Mouse (Mus musculus): ENCODE measurements at regions not wholly inside any gene's neighbourhood (a gene's known extent, or its start where the extent isn't known, plus 50 kb on each side); places are given as distances from the start of the nearest gene placed in this dataset.

DNA sequence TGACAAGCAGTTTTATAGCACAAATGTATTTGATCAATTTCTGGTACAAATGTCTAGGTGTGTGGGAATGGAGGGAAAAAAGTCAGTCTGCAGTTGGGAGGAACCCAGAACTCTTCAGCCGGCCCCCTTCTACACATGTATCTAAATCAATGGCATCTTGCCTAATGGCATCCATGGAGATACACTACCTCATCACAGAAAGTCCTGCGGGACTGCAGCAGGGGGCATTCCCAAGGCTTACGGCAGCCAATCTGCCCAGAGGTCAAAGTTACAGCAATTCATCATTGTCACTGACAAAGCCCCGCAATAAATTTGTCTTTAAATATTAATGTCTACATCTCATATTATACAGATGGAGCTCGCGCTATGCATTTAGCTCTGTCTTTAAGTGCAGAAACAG lies 135.7 kb upstream of the Arhgap5 start:
- DNase-seq (ENCODE audit: low spot score), result no peak

DNA sequence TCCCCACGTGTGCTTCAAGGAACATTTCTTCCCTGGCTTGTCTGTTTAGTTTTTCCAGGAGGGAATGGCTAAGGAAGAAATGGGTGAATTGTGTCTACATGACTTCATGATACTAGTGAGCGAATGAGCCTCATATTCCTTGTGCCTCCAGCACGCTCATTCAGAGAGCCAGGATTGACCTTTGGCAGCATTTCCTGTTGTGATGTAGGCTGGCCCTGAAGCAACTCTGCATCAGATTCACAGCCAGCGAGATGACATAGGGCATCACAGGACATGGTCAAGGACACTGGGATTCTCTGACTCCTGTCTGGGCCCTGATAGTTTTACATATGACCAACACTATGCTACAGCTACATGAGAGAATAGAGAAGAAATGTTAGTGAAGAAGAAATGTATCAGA lies 135.3 kb upstream of the Arhgap5 start:
- DNase-seq (ENCODE audit: low spot score), result no peak

DNA sequence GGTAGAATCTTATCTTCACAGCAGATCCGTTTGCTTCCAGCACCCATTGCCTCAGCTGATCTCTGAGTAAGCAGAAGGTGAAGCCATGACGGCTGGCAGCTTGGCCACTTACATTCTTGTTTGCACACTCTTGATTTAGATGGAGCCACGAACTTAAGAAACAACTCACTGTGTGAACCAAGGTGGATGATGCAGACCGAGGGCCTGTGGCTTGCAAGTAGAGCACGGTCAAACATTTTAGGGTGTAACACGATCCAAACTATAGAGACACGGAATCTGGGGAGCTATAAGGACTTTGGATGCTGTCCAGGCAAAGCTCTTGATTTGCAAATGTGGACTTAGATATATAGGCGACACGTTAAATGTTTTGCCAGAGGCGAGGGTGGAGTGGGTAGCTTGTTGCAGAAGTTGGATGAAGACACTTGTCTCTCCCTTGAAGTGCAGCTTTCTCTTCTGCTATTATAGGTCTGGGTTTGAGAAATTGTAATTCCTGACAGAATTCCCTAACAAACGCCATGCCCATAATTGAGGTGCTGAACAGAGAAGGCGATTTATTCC lies 133.5 kb upstream of the Arhgap5 start:
- no peak for DNase-seq (ENCODE audit: low spot score)

- no peak for DNase-seq (ENCODE audit: low spot score)
Measured at GRCm38 (mm10) chr12:52375116-52375515, 128.7 kb upstream of the Arhgap5 start.

- DNase-seq (ENCODE audit: low spot score), result no peak
Measured at GRCm38 (mm10) chr12:52376692-52377462, 126.9 kb upstream of the Arhgap5 start.

- no peak for DNase-seq (ENCODE audit: low spot score)
Measured at GRCm38 (mm10) chr12:52377463-52377848, 126.3 kb upstream of the Arhgap5 start.

DNA sequence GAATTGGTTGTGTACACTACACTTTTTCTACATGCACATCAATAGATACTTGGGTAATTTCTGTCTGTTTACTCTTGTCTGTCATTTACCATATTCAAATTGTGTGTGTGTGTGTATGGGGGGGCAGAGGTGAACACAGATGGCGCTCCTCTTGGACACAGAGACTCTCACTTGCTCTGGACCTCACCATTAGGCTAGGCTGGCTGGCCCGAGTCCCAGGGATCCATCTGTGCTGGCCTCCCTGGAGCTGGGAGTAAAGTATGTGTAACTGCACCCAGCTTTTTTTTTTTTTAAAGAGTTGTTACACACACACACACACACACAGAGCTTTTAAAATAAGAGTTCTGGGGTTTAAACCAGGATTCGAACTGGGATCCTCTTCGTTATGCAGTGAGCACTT lies 124.5 kb upstream of the Arhgap5 start:
- no peak for DNase-seq (ENCODE audit: low spot score)

DNA sequence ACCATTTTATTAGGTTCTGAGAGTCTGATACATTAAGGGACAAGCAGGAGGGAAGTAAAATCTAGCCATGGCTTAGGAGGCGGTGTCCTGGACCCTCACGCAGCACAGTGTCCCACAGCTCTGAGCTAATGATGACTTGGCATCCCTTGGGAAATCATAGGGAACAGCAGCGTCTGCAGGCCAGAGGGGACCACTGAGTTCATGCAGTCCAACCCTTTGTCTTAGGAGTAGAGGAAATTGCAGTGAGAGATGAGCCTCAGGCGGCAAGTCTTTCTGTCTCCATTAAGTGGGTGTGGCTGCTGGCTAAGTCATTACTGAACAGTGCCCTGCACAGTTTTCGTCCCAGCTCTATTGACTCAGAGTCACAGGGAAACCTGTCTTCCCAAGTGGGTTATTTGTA lies 123.8 kb upstream of the Arhgap5 start:
- DNase-seq (ENCODE audit: low spot score), result no peak

GRCm38 (mm10) chr12:52381161-52381967 lies 122.4 kb upstream of the Arhgap5 start:
- no peak for DNase-seq (ENCODE audit: low spot score)

GRCm38 (mm10) chr12:52381968-52382325 lies 121.8 kb upstream of the Arhgap5 start:
- DNase-seq (ENCODE audit: low spot score), result no peak

DNA sequence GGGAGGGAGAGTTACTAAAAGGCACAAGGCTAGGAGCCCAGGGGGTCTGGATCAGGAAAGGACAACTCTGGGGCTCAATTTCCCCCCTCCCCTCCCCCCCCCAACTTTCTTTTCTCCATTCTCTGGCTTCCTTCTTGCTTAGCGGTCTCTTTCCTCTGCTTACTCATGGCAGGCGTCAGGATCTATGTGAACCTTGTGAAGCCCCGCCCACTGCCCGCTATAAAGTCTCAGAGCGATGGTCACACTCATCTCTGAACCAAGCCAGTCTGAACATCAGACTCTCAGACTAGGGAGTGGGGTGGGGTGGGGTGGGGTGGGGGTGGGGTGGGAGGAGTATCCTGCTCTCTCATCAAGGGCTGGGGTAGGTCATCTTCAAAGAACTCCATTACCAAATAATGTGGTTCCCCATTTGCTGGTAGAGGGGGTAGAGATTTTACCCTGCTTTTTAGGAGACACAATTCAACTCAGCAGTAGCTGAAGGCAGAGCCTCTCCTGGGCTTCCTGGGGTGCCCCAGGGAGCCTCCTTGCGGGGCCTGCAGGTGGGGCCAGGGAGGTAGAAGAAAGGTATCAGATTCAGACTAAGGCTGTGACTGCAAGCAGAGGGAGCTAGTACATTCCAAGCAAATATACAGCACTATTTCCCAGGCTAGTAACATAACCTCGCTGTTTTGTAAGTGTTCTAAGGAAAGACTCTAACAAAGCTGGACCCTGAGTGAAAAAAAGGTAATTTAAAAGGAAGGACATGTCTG lies 120.8 kb upstream of the Arhgap5 start:
- no peak for DNase-seq (ENCODE audit: low spot score)

DNA sequence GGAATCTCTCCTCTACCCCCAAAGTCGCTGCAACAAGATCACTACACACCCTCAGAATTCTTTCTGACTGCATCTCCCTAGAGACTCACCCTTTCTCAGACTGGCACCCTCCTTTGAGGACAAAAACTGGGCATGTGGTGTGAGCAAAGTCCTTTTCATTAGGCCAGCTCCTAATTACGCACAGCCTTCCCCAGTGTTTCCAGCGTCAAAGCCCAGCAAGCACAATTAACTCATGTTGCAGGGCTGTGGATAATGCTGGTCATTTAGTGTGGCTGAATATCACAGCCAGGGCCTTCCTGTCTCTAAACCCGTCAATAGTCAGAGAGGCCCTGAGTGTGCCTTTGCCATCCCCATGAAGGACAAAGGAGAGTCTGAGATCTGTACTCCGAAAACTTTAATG lies 114.2 kb upstream of the Arhgap5 start:
- DNase-seq (ENCODE audit: low spot score), result no peak

DNA sequence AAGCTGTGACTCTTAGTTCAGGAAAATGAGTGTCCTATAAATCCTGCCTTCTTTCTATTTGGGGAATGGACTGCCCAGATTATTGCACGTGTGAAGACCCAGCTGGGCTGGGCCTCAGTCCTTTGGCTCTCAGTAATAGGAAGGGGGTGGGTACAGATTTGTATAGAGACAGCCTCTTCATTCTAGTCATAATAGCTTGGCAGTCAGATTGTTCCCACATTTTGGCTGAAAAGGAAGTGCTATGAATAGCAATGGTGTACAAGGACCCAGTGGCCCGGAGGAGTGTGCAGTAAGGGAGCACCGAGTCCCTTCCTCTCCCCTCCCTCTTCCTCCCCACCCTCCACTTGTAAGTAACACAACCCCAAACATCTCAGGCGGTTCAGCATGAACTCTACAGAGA lies 113.5 kb upstream of the Arhgap5 start:
- DNase-seq (ENCODE audit: low spot score), result no peak

DNA sequence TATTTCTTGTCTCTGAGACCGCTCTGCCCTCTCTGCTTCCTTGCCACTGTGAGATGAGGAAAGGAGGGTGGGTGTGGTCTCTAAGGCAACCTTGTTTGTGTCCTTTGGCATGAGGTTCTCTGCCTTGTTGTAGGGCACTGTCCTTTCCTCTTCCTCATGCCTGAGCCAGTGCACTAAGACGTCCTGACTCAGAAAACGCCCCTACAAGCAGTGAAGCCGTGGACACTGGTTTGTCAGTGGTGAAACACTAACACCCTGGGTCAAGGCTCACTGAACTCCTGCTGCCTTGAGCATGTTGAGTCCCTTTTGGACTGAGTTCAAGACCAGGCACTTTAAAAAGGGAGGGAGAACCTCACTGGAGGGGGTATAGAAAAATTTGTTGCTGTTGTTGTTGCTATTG lies 111.1 kb upstream of the Arhgap5 start:
- DNase-seq (ENCODE audit: low spot score), result no peak

DNA sequence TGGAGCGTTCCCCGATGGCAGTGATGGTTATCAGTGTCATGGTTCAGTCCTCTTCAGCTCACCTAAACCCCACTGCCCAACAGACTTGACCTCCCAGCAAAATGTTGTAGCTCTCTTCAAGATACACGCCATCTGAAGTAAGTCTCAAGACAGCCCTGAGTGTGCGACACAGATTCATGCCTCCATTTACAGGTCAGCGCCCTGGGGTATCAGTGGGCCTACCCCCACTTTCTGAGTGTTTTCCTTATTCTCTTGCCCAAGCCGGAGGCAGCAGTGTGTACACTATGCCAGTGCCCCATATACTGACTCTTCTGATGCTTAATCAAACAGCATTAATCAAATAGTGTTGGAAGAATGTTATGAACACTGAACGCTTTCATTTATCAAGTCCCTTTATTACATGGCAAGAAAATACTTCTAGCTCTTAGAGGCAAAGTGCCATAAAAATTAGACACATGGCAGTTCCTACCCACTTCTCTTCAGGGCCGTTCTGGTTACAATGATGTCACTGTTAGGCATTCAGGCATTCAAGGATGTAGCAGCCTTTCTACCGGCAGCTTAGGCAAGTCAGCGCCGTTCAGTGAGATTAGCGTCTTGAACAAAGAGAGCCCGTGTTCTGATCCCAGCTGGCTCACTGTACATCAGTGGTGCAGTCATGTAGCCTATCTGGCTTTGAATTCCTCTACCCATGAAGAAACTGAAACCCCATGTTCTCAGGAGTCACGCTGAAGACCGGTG lies 109.6 kb upstream of the Arhgap5 start:
- DNase-seq (ENCODE audit: low spot score), result no peak

DNA sequence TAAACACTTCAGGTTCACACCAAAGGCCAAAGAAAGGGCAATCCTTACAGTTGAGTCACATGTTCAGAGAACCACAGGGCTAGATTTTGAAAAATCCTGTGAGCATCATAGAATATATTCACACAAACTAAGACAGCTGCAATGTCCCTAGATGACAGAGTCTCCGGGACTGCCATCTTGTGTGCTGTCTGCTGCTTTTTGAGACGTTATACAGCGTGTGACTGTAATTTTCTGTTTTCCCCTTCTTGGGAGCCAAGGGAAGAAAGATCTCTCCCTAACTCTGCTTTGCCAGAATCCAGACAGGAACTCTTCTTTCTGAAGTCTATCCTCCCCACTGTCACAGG lies 109.1 kb upstream of the Arhgap5 start:
- no peak for DNase-seq (ENCODE audit: low spot score)

- DNase-seq (ENCODE audit: low spot score), result no peak
Measured at GRCm38 (mm10) chr12:52395111-52395510, 108.7 kb upstream of the Arhgap5 start.

DNA sequence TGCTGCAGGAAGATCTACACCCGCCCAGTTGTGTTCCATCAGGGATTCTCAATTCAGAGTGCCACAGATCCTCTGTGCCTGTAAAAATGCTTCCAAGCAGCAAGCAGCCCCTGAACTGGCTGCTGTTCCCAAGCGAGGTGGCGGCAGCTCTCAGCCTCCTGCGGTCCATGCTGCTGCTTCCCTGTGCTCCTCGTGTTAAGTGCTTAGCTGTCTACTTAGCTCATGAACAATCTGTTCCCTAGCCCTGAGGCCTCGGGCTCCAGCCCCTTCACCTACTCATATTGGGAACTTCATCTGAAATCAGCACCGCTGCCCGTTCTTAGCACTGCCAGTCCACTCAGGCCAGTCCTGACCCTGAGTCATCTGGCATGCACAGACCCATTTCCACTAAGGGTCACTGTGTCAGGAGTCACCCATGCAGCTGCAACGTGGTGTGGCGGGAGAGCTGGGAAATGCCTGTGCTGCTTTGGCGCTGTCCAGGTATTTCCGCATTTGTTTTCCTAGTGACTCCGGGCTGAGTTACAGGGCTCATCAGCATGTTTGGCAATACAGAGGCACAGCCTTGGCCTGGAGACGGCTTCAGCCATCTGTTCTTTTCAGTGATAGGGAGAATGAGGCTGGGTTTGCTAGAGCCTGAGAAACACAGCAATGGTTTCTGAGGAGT lies 107.5 kb upstream of the Arhgap5 start:
- DNase-seq (ENCODE audit: low spot score), result peak; percentile 27

DNA sequence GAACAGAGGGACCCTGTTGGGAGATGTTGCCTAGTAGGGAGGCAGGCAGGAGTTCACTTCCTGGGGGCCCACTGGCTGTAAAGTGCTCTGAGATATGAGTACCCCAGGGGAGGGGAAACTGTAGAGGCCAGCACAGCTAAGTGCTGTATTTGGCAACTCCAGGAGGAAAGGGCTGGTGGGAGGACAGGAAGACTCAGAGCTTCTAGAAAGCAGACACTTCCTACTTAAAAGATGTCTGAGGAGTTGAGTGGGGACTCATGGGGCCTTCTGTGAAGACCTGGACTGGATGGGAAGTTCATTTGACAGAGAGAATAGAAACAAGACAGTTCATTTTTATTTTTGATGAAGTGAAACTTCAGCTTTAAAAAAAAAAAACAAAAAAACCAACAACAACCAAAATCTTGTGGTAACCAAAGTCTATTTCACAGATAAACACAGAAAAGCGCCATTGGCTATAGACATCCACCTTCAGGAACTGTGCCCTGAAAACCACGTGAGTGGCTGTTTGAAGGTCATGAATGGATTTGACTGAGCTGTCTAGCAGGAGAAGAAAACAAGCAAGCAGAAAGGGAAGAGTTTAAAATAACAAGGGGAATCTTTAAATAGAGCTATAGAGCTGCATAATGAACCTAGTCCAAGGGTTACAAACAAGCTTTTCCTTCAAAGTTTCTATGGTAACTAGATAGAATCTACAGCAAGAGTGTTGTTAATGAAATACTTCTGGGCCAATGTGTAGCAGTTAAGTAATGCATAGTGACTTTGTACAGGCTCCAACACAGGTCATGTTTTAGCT lies 105.9 kb upstream of the Arhgap5 start:
- no peak for DNase-seq (ENCODE audit: low spot score)

DNA sequence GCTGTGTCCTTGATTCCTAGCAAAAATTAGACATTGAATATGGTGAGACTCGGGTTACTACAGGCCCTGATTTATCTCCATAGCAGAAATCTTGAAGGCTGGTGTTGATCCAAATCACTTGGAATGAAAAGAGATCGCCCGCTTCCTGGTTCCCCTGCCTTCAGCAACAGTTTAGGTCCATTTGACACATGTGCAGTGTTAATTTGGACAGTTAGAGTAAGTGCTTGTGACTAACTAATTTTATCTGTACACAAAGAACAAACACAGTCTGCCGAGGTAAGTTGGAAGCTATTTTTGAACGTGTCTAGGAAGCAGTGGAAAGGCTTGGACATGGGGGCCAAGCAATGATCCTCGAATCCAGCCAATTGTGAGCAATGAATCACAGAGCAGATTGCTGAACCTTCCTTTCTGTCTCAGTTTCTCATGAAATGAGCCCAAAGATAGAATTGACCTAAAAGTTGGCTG lies 105.2 kb upstream of the Arhgap5 start:
- no peak for DNase-seq (ENCODE audit: low spot score)

GRCm38 (mm10) chr12:52400099-52400498 lies 103.7 kb upstream of the Arhgap5 start:
- peak; percentile 2 for DNase-seq (ENCODE audit: low spot score)
